Mouse (Mus musculus) liver, embryonic 15.5 days (tissue): ENCODE results near the gene Tspan9. TPM values are rescaled to one million over a fixed set of nuclear protein-coding genes. Genes with fewer than 3 reads are reported as not detected.
A peak's percentile ranks its signal among the peaks of the same experiment; 100 is the strongest.

ENCODE experiments used
- ATAC-seq: fragments of 200-750 bp; cut with Nextera tagmentation; 2 replicates; pipeline ENCODE4 v1.8.0; 2017; ENCODE audit warnings: moderate number of reproducible peaks, mild to moderate bottlenecking, moderate library complexity; ENCODE audit not compliant: insufficient read depth
- H3K27ac ChIP-seq: fragments of 300-500 bp; sonication (generic); replicated peaks from 2 replicates; pipeline ENCODE4 v1.5.1; 2015; ENCODE audit warnings: mild to moderate bottlenecking, inconsistent platforms
- H3K27me3 ChIP-seq: fragments of 300-500 bp; sonication (generic); 2 replicates; pipeline ENCODE4 v1.6.1; 2015; ENCODE audit warnings: mild to moderate bottlenecking, inconsistent platforms
- H3K36me3 ChIP-seq: fragments of 300-500 bp; sonication (generic); replicated peaks from 2 replicates; pipeline ENCODE4 v1.6.1; 2015; ENCODE audit warnings: moderate library complexity, mild to moderate bottlenecking, inconsistent platforms
- H3K4me1 ChIP-seq: fragments of 300-500 bp; sonication (generic); replicated peaks from 2 replicates; pipeline ENCODE4 v1.6.1; 2015; ENCODE audit warnings: inconsistent platforms
- H3K4me2 ChIP-seq: fragments of 300-500 bp; sonication (generic); 2 replicates; pipeline ENCODE4 v1.6.1; 2015; ENCODE audit warnings: moderate library complexity, mild to moderate bottlenecking, inconsistent platforms
- H3K4me3 ChIP-seq: fragments of 300-500 bp; sonication (generic); replicated peaks from 2 replicates; pipeline ENCODE4 v1.5.1; 2015; ENCODE audit warnings: mild to moderate bottlenecking, inconsistent platforms
- H3K9ac ChIP-seq: fragments of 300-500 bp; sonication (generic); 2 replicates; pipeline ENCODE4 v1.6.1; 2015; ENCODE audit warnings: moderate library complexity, mild to moderate bottlenecking, inconsistent platforms
- H3K9me3 ChIP-seq: fragments of 300-500 bp; sonication (generic); replicated peaks from 2 replicates; pipeline ENCODE4 v1.6.1; 2016; ENCODE audit warnings: inconsistent platforms
- WGBS: fragments of 180-500 bp; shearing (Covaris S2); methylation state at CpG from one replicate; pipeline ENCODE4 v1.1.7; 2015; ENCODE audit warnings: mixed read lengths; ENCODE audit not compliant: insufficient replicate concordance; 5-methylcytosine and 5-hydroxymethylcytosine counted together
- polyA plus RNA-seq: library from polyadenylated mRNA; unstranded; fragments of >200 nt; fragmentation: Nextera tagmentation; extraction: Ambion mirVana; gene quantifications from 2 replicates; pipeline ENCODE4 v1.2.1, GENCODE M21; 2015

Gene Tspan9
- polyA plus RNA-seq, 1 experiment from 2014 or later = 23.6 TPM

DNA sequence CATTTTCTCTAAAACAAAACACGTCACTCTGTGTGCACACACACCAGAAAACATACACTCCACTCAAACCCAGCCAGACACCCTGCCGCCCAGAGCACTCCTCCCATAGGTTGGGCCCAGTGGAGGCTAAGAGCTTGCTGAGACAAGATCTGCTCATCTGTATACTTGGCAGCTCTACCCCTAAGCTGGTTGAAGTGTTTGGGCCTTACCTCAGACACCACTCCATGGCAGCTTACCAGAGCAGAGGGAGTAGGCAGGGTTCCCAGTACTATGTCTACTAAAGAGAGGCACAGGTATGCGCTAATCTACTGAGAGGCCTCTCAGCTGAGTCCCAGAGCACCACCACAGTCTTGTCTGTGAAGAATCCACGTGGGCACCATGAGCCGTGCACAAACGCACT, 10.8 kb downstream of the Tspan9 start:
- H3K4me2 ChIP-seq = no peak overlapping the region
- H3K4me1 ChIP-seq = peaks cover 38% of the 10 kb centered on the region
- 67% methylated on average over 6 of the region's 6 CpGs for WGBS
- H3K36me3 ChIP-seq = no peaks in the 10 kb centered on the region
- H3K9me3 ChIP-seq = no peaks in the 10 kb centered on the region
- no peak for ATAC-seq
- H3K4me3 ChIP-seq = no peak overlapping the region
- H3K27ac ChIP-seq = 0 out of 2 replicates have a peak overlapping the region, but pooled peaks have one; percentile 78
- H3K9ac ChIP-seq = no peak overlapping the region
- no peaks in the 10 kb centered on the region for H3K27me3 ChIP-seq

DNA sequence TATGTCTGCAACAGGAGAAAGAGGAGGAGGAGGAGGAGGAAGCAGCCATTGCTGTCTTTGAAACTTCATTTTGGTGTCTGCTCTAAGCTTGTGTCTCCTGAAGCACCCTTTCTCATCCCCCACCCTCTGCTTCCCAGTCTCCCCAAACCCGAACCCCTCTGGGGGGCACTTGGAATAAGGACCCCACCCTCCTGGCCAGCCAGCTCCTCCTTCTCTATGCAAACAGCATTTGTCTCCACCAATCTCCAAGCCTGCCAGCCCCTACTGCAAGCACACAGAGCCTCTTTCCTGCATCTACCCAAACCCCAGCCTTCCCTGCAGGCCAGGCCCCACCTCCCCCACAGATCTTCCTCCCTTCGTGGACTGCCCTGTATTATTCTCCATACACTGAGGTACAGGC, 12.0 kb downstream of the Tspan9 start:
- no peak overlapping the region for H3K9ac ChIP-seq
- no peaks in the 10 kb centered on the region for H3K27me3 ChIP-seq
- no peak overlapping the region for H3K27ac ChIP-seq
- H3K4me1 ChIP-seq = peaks cover 38% of the 10 kb centered on the region
- H3K4me2 ChIP-seq = no peak overlapping the region
- no peaks in the 10 kb centered on the region for H3K9me3 ChIP-seq
- 34% methylated on average over 2 of the region's 2 CpGs for WGBS
- no peaks in the 10 kb centered on the region for H3K36me3 ChIP-seq
- no peak overlapping the region for H3K4me3 ChIP-seq
- ATAC-seq = no peak

DNA sequence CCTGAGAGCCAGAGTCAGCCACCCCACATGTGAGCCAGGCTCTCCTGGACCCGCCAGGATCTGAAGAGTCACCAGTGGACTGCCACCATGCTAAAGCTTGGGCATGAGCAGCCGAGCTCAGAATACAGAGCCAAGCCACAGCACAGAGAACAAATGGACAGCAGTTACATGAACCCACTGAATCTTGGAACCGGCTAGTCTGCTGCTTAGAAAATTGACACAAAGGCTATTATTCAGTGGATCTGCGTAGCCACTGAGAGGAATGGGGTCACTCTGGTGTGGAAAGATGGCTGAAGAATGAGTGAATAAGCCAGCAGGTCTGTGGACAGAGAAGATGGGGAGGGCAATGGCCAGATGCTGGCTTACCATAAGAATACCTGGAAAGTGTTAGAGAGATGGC, 12.7 kb downstream of the Tspan9 start:
- H3K36me3 ChIP-seq = no peaks in the 10 kb centered on the region
- ATAC-seq = no peak
- no peak overlapping the region for H3K4me2 ChIP-seq
- peaks cover 35% of the 10 kb centered on the region for H3K4me1 ChIP-seq
- no peaks in the 10 kb centered on the region for H3K27me3 ChIP-seq
- no peak overlapping the region for H3K9ac ChIP-seq
- H3K9me3 ChIP-seq = no peaks in the 10 kb centered on the region
- H3K4me3 ChIP-seq = no peak overlapping the region
- no peak overlapping the region for H3K27ac ChIP-seq
- WGBS = 63% methylated on average over 4 of the region's 4 CpGs

DNA sequence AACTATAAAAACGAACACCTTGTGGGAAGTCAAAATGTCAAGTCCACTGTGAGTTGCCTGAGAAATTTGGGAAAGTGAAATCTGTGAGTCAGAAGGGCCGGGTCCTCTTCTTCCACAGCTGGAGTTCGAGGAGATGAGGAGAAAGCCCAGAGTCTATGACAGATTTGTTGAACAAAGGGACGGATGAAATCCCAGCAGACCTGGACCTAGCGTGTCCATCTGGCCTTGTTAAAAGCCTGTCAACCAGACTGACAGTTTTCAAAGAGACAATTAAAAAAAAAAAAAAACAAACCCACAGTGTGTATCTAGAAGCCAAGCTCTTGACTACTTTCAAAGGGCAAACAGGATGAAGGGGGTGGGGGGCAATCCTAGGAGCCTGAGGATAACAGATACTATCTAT, 14.0 kb downstream of the Tspan9 start:
- H3K27me3 ChIP-seq = no peaks in the 10 kb centered on the region
- H3K36me3 ChIP-seq = no peaks in the 10 kb centered on the region
- H3K4me3 ChIP-seq = no peak overlapping the region
- H3K9me3 ChIP-seq = no peaks in the 10 kb centered on the region
- H3K4me1 ChIP-seq = peaks cover 34% of the 10 kb centered on the region
- H3K4me2 ChIP-seq = no peak overlapping the region
- 45% methylated on average over 5 of the region's 5 CpGs for WGBS
- no peak overlapping the region for H3K27ac ChIP-seq
- H3K9ac ChIP-seq = no peak overlapping the region
- ATAC-seq = no peak

DNA sequence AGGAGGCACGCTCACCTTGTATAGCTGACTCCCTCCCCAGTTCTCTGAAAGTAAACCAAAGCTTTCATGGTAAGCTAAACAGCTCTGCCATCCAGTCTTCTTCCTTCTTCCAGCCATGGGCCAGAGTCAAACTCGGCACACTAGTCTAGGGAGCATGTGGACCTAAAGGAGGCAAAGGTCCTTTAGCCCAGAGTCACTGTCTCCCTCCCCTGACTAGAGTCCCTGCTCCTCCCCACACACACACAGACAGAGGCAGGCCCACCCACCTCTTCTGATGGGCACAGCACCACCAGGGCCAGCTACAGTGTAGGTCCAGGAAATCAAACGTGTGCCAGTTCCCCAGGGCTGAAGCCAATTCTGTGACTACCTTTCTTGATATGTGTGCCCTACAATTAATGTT, 16.1 kb downstream of the Tspan9 start:
- Histone ChIP-seq H3K4me3 (no peak overlapping the region), H3K36me3 (no peaks in the 10 kb centered on the region), H3K27ac (no peak overlapping the region), H3K9ac (no peak overlapping the region), H3K4me2 (no peak overlapping the region), H3K4me1 (peaks cover 29% of the 10 kb centered on the region), H3K9me3 (no peaks in the 10 kb centered on the region), H3K27me3 (no peaks in the 10 kb centered on the region)
- 57% methylated on average over 3 of the region's 3 CpGs for WGBS
- ATAC-seq = no peak

DNA sequence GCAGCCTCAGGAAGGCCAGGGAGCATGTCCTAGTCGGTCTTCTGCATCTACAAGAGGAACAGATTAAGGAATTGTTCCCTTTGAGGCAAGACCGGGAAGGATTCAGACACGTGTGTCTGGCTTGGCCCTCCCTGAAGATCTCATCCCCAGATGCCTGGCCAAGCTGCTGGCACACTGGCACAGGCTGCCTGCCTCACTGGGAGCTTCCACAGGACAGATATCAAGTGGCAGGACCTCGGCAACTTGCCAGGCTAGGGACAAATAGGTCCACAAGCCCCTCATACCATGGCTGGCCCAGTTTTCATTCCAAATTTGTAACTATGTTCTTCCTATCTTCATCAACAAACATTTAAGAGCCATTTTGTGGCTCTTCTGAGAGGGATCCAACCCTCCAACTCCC, 16.5 kb downstream of the Tspan9 start:
- Histone ChIP-seq H3K4me1 (peaks cover 32% of the 10 kb centered on the region), H3K4me2 (no peak overlapping the region), H3K27me3 (no peaks in the 10 kb centered on the region), H3K9ac (no peak overlapping the region), H3K27ac (no peak overlapping the region), H3K36me3 (no peaks in the 10 kb centered on the region), H3K9me3 (no peaks in the 10 kb centered on the region), H3K4me3 (no peak overlapping the region)
- 41% methylated on average over 4 of the region's 4 CpGs for WGBS
- no peak for ATAC-seq

DNA sequence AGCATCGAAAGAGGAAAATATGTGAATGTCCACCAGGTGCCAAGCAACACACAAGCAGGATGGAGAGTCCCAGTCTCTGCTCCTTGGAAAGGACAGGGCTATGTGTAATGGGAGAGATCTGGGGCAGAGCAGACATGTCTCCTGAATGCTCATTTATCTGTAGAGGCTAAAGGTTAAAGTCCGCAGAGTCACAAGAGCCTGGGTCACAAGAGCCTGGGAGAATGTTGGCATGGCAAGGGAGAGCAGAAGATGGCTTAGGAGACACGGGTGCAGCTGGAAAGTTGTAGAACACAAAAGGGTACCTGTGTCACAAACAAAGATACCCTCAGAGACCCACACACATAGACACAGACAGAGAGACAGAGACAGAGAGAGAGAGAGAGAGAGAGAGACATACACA, 17.9 kb downstream of the Tspan9 start:
- Histone ChIP-seq H3K9me3 (no peaks in the 10 kb centered on the region), H3K36me3 (no peaks in the 10 kb centered on the region), H3K9ac (no peak overlapping the region), H3K4me3 (no peak overlapping the region), H3K27me3 (no peaks in the 10 kb centered on the region), H3K4me1 (peaks cover 26% of the 10 kb centered on the region), H3K4me2 (no peak overlapping the region), H3K27ac (no peak overlapping the region)
- no peak for ATAC-seq
- WGBS = 63% methylated on average over 3 of the region's 3 CpGs

DNA sequence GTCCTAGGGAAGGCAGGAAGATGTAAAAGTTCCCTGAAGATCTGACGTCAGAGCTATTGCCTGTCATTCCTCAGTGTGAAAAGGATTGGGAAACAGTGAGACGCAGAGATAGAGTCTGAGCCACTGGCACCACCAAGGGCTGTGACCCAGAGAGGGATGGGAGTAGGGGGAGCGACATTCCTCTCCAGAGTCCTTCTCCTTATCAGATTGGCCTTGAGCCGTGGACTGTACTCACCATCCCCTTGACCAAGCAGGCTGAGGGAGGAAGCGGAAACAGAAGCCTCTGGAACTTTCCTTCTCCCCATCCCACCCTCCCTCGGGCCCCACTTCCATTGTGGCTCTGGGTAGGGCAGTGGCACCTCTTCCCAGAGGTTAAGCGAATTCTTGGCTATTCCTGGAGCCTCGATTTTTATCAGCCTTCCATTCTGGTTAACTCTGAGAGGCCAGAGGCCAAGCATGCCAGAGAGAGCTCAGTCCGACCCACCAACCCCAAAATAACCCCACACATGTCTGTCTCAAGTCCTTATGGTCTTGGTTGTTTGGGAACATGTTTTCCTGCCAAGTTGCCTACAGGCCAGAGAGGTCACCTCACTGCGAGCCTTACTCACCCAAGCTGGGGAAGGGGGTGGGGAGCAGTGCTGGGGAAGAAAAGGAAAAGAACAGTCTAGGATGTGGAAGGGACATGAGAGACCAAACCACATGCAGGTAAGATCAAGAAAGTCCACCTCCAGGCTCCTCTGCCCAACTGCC, 19.0 kb downstream of the Tspan9 start:
- Histone ChIP-seq H3K4me1 (peaks cover 32% of the 10 kb centered on the region), H3K4me3 (no peak overlapping the region), H3K27ac (no peak overlapping the region), H3K27me3 (no peaks in the 10 kb centered on the region), H3K4me2 (no peak overlapping the region), H3K36me3 (no peaks in the 10 kb centered on the region), H3K9me3 (no peaks in the 10 kb centered on the region), H3K9ac (no peak overlapping the region)
- ATAC-seq = peak; percentile 54
- WGBS = 51% methylated on average over 10 of the region's 10 CpGs

DNA sequence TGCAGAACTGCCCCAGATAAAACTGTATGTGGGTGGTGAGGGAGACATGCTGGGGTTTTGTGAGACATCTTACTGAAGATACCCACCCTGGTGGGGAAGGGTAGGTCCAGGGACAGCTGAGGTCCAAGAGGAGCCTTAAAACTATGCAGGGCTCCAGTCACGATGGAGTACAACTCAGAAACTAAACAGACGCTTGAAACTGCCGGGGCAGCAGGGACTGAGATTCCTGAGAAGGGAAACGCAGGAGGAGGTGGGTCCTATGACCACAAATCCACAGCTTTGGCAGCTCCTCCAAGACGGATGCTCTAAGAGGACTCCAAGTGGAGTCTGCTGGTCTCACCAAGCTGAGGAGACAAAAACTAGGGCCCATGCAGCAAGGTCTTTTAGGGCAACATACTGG, 21.3 kb downstream of the Tspan9 start:
- no peak overlapping the region for H3K27ac ChIP-seq

DNA sequence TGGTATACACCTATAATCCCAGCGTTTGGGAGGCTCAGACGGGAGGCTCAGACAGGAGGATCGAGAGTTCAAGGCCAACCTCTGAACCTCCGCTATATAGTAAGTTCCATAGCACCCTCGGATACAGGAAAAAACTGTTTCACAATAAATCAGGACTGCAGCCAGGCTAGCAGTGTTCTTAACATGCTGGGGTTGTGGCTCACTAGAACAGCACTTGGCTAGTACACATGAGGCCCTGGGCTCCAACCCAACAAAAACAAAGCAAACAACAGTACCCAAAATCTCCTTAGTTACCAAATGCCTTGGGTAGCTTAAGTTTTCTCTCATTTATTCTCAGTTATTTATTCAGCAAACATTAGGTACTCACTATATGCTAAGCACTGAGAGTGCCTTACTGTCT, 21.7 kb downstream of the Tspan9 start:
- Histone ChIP-seq H3K9me3 (no peaks in the 10 kb centered on the region), H3K27ac (no peak overlapping the region), H3K4me2 (no peak overlapping the region), H3K4me3 (no peak overlapping the region), H3K27me3 (no peaks in the 10 kb centered on the region), H3K36me3 (no peaks in the 10 kb centered on the region), H3K9ac (no peak overlapping the region), H3K4me1 (peaks cover 33% of the 10 kb centered on the region)
- ATAC-seq = no peak
- WGBS = 71% methylated on average over 5 of the region's 5 CpGs

More for the DNA sequence above, 21.3 kb downstream of the Tspan9 start:
- no peak for ATAC-seq
- no peak overlapping the region for H3K4me2 ChIP-seq
- H3K9me3 ChIP-seq = no peaks in the 10 kb centered on the region
- WGBS = 55% methylated on average over 5 of the region's 5 CpGs
- no peaks in the 10 kb centered on the region for H3K36me3 ChIP-seq
- H3K4me3 ChIP-seq = no peak overlapping the region
- peaks cover 33% of the 10 kb centered on the region for H3K4me1 ChIP-seq
- H3K27me3 ChIP-seq = no peaks in the 10 kb centered on the region
- no peak overlapping the region for H3K9ac ChIP-seq

DNA sequence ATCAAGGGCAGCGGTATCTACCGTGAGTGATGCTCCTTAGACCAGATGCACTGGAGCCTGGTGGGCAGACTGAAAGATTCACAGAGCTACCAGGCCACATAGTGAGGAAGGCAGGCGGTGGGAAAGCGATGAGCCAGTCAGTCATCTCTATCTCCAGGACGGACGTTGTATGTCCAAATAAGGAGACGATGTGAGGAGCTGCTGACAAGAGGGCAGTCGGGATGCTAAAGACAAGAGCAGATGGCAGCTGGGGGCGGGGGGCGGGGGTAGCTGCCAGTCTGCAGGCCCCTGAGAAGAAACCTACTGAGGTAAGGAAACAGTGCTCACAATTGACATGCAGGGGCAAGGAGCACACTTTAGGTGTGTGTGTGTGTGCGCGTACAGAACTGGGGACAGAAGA, 22.6 kb downstream of the Tspan9 start:
- H3K4me2 ChIP-seq = no peak overlapping the region
- ATAC-seq = no peak
- H3K27ac ChIP-seq = no peak overlapping the region
- H3K9ac ChIP-seq = no peak overlapping the region
- 74% methylated on average over 12 of the region's 12 CpGs for WGBS
- no peaks in the 10 kb centered on the region for H3K27me3 ChIP-seq
- peaks cover 33% of the 10 kb centered on the region for H3K4me1 ChIP-seq
- H3K36me3 ChIP-seq = no peaks in the 10 kb centered on the region
- no peak overlapping the region for H3K4me3 ChIP-seq
- H3K9me3 ChIP-seq = no peaks in the 10 kb centered on the region

DNA sequence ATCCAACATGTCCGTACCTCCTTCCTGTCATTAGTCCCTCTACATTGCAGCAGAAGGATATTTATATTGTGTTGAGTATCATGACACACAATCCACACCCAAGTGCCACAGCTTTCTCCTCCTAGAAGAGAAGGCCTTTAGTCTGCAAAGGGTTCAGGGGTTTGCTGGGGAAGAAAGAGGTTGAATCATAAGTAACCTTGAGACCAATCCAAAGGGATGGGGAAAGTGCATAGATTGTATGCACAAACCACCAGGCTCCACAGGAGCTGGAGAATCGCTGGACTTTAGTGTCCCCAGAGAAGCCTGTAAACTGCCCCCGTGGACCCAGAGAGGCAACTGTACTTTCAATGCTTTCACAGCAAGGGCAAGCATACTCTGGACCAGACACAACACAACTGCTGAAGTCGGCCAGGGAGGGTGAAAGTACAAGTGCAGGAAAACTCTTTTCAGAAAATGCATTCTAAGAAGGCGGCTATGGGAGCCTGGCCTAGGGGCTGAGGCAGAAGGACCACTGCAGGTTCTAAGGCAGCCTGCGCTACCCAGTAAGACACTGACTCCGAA, 24.6 kb downstream of the Tspan9 start:
- Histone ChIP-seq H3K4me3 (no peak overlapping the region), H3K9me3 (no peaks in the 10 kb centered on the region), H3K36me3 (no peaks in the 10 kb centered on the region), H3K4me1 (peaks cover 20% of the 10 kb centered on the region), H3K27me3 (no peaks in the 10 kb centered on the region), H3K9ac (no peak overlapping the region), H3K4me2 (no peak overlapping the region), H3K27ac (no peak overlapping the region)
- ATAC-seq = no peak
- WGBS = 59% methylated on average over 7 of the region's 7 CpGs
